Mouse (Mus musculus) adrenal gland, postnatal 25 days (tissue): ENCODE measurements around the gene Nell2. TPM values are rescaled to one million over a fixed set of nuclear protein-coding genes. Genes with fewer than 3 reads are reported as not detected.
A peak's percentile ranks its signal among the peaks of the same experiment; 100 is the strongest.

Source experiments
- DNase-seq: peaks from one replicate; pipeline ENCODE4 v3.0.0; 2021; ENCODE audit warnings: mixed read lengths
- total RNA-seq: library from RNA; stranded (reverse); gene quantifications from 2 replicates; pipeline ENCODE4 v1.2.3, GENCODE M21; 2021

The Nell2 gene
- total RNA-seq, 1 experiment from 2014 or later, result 3.8 TPM

- DNase-seq, result no peak
Measured at GRCm38 (mm10) chr15:95334323-95335296, 193.7 kb downstream of the Nell2 start.

- DNase-seq, result no peak
Measured at GRCm38 (mm10) chr15:95333229-95333628, 195.1 kb downstream of the Nell2 start.

GRCm38 (mm10) chr15:95330926-95331325 lies 197.4 kb downstream of the Nell2 start:
- no peak for DNase-seq

- no peak for DNase-seq
Measured at GRCm38 (mm10) chr15:95322744-95323143, 205.6 kb downstream of the Nell2 start.

- no peak for DNase-seq
Measured at GRCm38 (mm10) chr15:95316626-95317025, 211.7 kb downstream of the Nell2 start.

- no peak for DNase-seq
Measured at GRCm38 (mm10) chr15:95314808-95315145, 213.6 kb downstream of the Nell2 start.

GRCm38 (mm10) chr15:95314121-95314807 lies 214.1 kb downstream of the Nell2 start:
- DNase-seq, result peak; percentile 10

- no peak for DNase-seq
Measured at GRCm38 (mm10) chr15:95313286-95313685, 215.1 kb downstream of the Nell2 start.

- no peak for DNase-seq
Measured at GRCm38 (mm10) chr15:95304102-95304501, 224.3 kb downstream of the Nell2 start.

- no peak for DNase-seq
Measured at GRCm38 (mm10) chr15:95296561-95296960, 231.8 kb downstream of the Nell2 start.

GRCm38 (mm10) chr15:95289047-95289446 lies 239.3 kb downstream of the Nell2 start:
- no peak for DNase-seq

- no peak for DNase-seq
Measured at GRCm38 (mm10) chr15:95285199-95285598, 243.2 kb downstream of the Nell2 start.

- no peak for DNase-seq
Measured at GRCm38 (mm10) chr15:95280986-95281385, 247.4 kb downstream of the Nell2 start.

- DNase-seq, result no peak
Measured at GRCm38 (mm10) chr15:95278001-95278400, 250.4 kb downstream of the Nell2 start.

- no peak for DNase-seq
Measured at GRCm38 (mm10) chr15:95276556-95276955, 251.8 kb downstream of the Nell2 start.

- no peak for DNase-seq
Measured at GRCm38 (mm10) chr15:95275553-95275952, 252.8 kb downstream of the Nell2 start.

GRCm38 (mm10) chr15:95273236-95273635 lies 255.1 kb downstream of the Nell2 start:
- DNase-seq, result no peak

- DNase-seq, result peak; percentile 29
Measured at GRCm38 (mm10) chr15:95272167-95272566, 256.2 kb downstream of the Nell2 start.

- DNase-seq, result no peak
Measured at GRCm38 (mm10) chr15:95259671-95260450, 268.5 kb downstream of the Nell2 start.

GRCm38 (mm10) chr15:95257131-95257530 lies 271.2 kb downstream of the Nell2 start:
- DNase-seq, result no peak

GRCm38 (mm10) chr15:95245516-95245915 lies 282.8 kb downstream of the Nell2 start:
- DNase-seq, result no peak

GRCm38 (mm10) chr15:95243876-95244275 lies 284.5 kb downstream of the Nell2 start:
- DNase-seq, result no peak

GRCm38 (mm10) chr15:95241161-95241560 lies 287.2 kb downstream of the Nell2 start:
- DNase-seq, result no peak
